Mouse (Mus musculus): ENCODE data around the gene Cnpy3. TPM values are rescaled to one million over a fixed set of nuclear protein-coding genes. Genes with fewer than 3 reads are reported as not detected.

The Cnpy3 gene
- polyA plus RNA-seq, 1 experiment, result 67.1 TPM

DNA sequence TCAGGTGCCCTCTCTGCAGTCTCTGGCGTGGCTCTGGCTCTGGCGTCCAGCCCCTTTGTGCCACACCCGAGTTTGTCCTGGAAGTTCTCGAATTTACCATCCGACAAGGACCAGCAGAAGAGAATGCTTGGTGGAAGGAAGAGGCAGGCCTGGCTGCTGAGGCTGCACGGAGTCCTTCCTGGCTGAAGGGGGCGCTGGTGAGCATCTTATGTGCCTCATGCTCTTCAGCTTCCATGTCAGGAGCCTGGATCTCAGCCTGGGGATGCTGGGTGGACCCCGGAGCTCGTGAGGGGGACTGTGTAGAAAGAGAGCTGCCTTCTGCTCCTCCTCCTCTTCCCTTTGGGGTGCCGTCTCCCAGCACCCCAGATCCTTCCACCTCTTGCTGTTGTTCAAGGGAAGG lies 15.9 kb downstream of the Cnpy3 start:
- no peak overlapping the region for H3K27ac ChIP-seq (ENCODE audit: control insufficient read depth, insufficient read depth, low read length)

GRCm38 (mm10) chr17:46735287-46735686 lies 16.7 kb downstream of the Cnpy3 start:
- H3K4me1 ChIP-seq (replicated peaks; ENCODE audit: control insufficient read depth, insufficient read depth, low read length), result no peaks in the 10 kb centered on the region
- peaks cover 6% of the 10 kb centered on the region; the same call in 1 of the 2 replicates for H3K36me3 ChIP-seq (ENCODE audit: control insufficient read depth, insufficient read depth, low read length)
- WGBS, result 98% methylated on average over 7 of the region's 7 CpGs
- H3K4me3 ChIP-seq (ENCODE audit: control insufficient read depth, insufficient read depth, low read length), result no peak overlapping the region
- no peaks in the 10 kb centered on the region for H3K27me3 ChIP-seq (ENCODE audit: control insufficient read depth, insufficient read depth, low read length)
- no peak for DNase-seq
- TF ChIP-seq CTCF (IDR thresholded peaks at IDR 0.05; ENCODE audit: borderline replicate concordance, control insufficient read depth, extremely low read depth, insufficient read depth, low read length, poor library complexity), result no peak
- TF ChIP-seq POLR2A (IDR thresholded peaks at IDR 0.05; ENCODE audit: control insufficient read depth, extremely low read depth, insufficient read depth, low read length, poor library complexity), result no peak
- no peak overlapping the region for H3K27ac ChIP-seq (ENCODE audit: control insufficient read depth, insufficient read depth, low read length)

More for the DNA sequence above, 15.9 kb downstream of the Cnpy3 start:
- 83% methylated on average over 9 of the region's 10 CpGs for WGBS
- H3K4me3 ChIP-seq (ENCODE audit: control insufficient read depth, insufficient read depth, low read length), result no peak overlapping the region
- H3K4me1 ChIP-seq (replicated peaks; ENCODE audit: control insufficient read depth, insufficient read depth, low read length), result no peaks in the 10 kb centered on the region
- TF ChIP-seq POLR2A (IDR thresholded peaks at IDR 0.05; ENCODE audit: control insufficient read depth, extremely low read depth, insufficient read depth, low read length, poor library complexity) (no peak), CTCF (IDR thresholded peaks at IDR 0.05; ENCODE audit: borderline replicate concordance, control insufficient read depth, extremely low read depth, insufficient read depth, low read length, poor library complexity) (peak; percentile 78)
- DNase-seq, result peak; percentile 57
- H3K36me3 ChIP-seq (ENCODE audit: control insufficient read depth, insufficient read depth, low read length), result peaks cover 6% of the 10 kb centered on the region; the same call in 1 of the 2 replicates
- H3K27me3 ChIP-seq (ENCODE audit: control insufficient read depth, insufficient read depth, low read length), result no peaks in the 10 kb centered on the region

GRCm38 (mm10) chr17:46734055-46734454 lies 18.0 kb downstream of the Cnpy3 start:
- no peak for DNase-seq
- Histone ChIP-seq H3K27ac (ENCODE audit: control insufficient read depth, insufficient read depth, low read length) (no peak overlapping the region), H3K4me3 (ENCODE audit: control insufficient read depth, insufficient read depth, low read length) (no peak overlapping the region), H3K36me3 (ENCODE audit: control insufficient read depth, insufficient read depth, low read length) (peaks cover 6% of the 10 kb centered on the region; the same call in 1 of the 2 replicates), H3K27me3 (ENCODE audit: control insufficient read depth, insufficient read depth, low read length) (no peaks in the 10 kb centered on the region), H3K4me1 (replicated peaks; ENCODE audit: control insufficient read depth, insufficient read depth, low read length) (no peaks in the 10 kb centered on the region)
- no peak for TF ChIP-seq CTCF (IDR thresholded peaks at IDR 0.05; ENCODE audit: borderline replicate concordance, control insufficient read depth, extremely low read depth, insufficient read depth, low read length, poor library complexity)
- TF ChIP-seq POLR2A (IDR thresholded peaks at IDR 0.05; ENCODE audit: control insufficient read depth, extremely low read depth, insufficient read depth, low read length, poor library complexity), result no peak
- WGBS, result 92% methylated on average over 3 of the region's 3 CpGs

- Histone ChIP-seq H3K27ac (ENCODE audit: control insufficient read depth, insufficient read depth, low read length) (no peak within 1 kb of the TSS), H3K27me3 (ENCODE audit: control insufficient read depth, insufficient read depth, low read length) (no peaks in the 10 kb centered on the region), H3K4me1 (replicated peaks; ENCODE audit: control insufficient read depth, insufficient read depth, low read length) (no peaks in the 10 kb centered on the region), H3K4me3 (ENCODE audit: control insufficient read depth, insufficient read depth, low read length) (no peak within 1 kb of the TSS), H3K36me3 (ENCODE audit: control insufficient read depth, insufficient read depth, low read length) (no peaks in the 10 kb centered on the region)
- no peak for TF ChIP-seq POLR2A (IDR thresholded peaks at IDR 0.05; ENCODE audit: control insufficient read depth, extremely low read depth, insufficient read depth, low read length, poor library complexity)
- no peak for TF ChIP-seq CTCF (IDR thresholded peaks at IDR 0.05; ENCODE audit: borderline replicate concordance, control insufficient read depth, extremely low read depth, insufficient read depth, low read length, poor library complexity)
- 65% methylated on average over 24 of the region's 24 CpGs for WGBS
- DNase-seq, result no peak
These were observed 23.1 kb downstream of the Cnpy3 start, which contains the start of gene Gnmt for GRCm38 (mm10) chr17:46728904-46729318. Gene Gnmt (minus strand): TSS chr17:46729168.

GRCm38 (mm10) chr17:46728496-46728895 lies 23.5 kb downstream of the Cnpy3 start:
- Histone ChIP-seq H3K27ac (ENCODE audit: control insufficient read depth, insufficient read depth, low read length) (no peak overlapping the region), H3K27me3 (ENCODE audit: control insufficient read depth, insufficient read depth, low read length) (no peaks in the 10 kb centered on the region), H3K4me3 (ENCODE audit: control insufficient read depth, insufficient read depth, low read length) (no peak overlapping the region), H3K4me1 (replicated peaks; ENCODE audit: control insufficient read depth, insufficient read depth, low read length) (no peaks in the 10 kb centered on the region), H3K36me3 (ENCODE audit: control insufficient read depth, insufficient read depth, low read length) (no peaks in the 10 kb centered on the region)
- no peak for DNase-seq
- 85% methylated on average over 11 of the region's 11 CpGs for WGBS
- TF ChIP-seq POLR2A (IDR thresholded peaks at IDR 0.05; ENCODE audit: control insufficient read depth, extremely low read depth, insufficient read depth, low read length, poor library complexity) (no peak), CTCF (IDR thresholded peaks at IDR 0.05; ENCODE audit: borderline replicate concordance, control insufficient read depth, extremely low read depth, insufficient read depth, low read length, poor library complexity) (no peak)

- no peak for TF ChIP-seq POLR2A (IDR thresholded peaks at IDR 0.05; ENCODE audit: control insufficient read depth, extremely low read depth, insufficient read depth, low read length, poor library complexity)
- no peak for TF ChIP-seq CTCF (IDR thresholded peaks at IDR 0.05; ENCODE audit: borderline replicate concordance, control insufficient read depth, extremely low read depth, insufficient read depth, low read length, poor library complexity)
- Histone ChIP-seq H3K27ac (ENCODE audit: control insufficient read depth, insufficient read depth, low read length) (no peak overlapping the region), H3K36me3 (ENCODE audit: control insufficient read depth, insufficient read depth, low read length) (no peaks in the 10 kb centered on the region)
These were observed 24.0 kb downstream of the Cnpy3 start for GRCm38 (mm10) chr17:46728021-46728420.

GRCm38 (mm10) chr17:46727271-46727670 lies 24.7 kb downstream of the Cnpy3 start:
- Histone ChIP-seq H3K4me1 (replicated peaks; ENCODE audit: control insufficient read depth, insufficient read depth, low read length) (peaks cover 7% of the 10 kb centered on the region; the same call in 1 of the 2 replicates), H3K36me3 (ENCODE audit: control insufficient read depth, insufficient read depth, low read length) (no peaks in the 10 kb centered on the region), H3K27ac (ENCODE audit: control insufficient read depth, insufficient read depth, low read length) (no peak overlapping the region), H3K4me3 (ENCODE audit: control insufficient read depth, insufficient read depth, low read length) (no peak overlapping the region), H3K27me3 (ENCODE audit: control insufficient read depth, insufficient read depth, low read length) (no peaks in the 10 kb centered on the region)
- TF ChIP-seq POLR2A (IDR thresholded peaks at IDR 0.05; ENCODE audit: control insufficient read depth, extremely low read depth, insufficient read depth, low read length, poor library complexity) (no peak), CTCF (IDR thresholded peaks at IDR 0.05; ENCODE audit: borderline replicate concordance, control insufficient read depth, extremely low read depth, insufficient read depth, low read length, poor library complexity) (no peak)
- DNase-seq, result no peak
- 97% methylated on average over 11 of the region's 11 CpGs for WGBS

More at GRCm38 (mm10) chr17:46728021-46728420, 24.0 kb downstream of the Cnpy3 start:
- Histone ChIP-seq H3K4me1 (replicated peaks; ENCODE audit: control insufficient read depth, insufficient read depth, low read length) (peaks cover 2% of the 10 kb centered on the region; the same call in 1 of the 2 replicates), H3K4me3 (ENCODE audit: control insufficient read depth, insufficient read depth, low read length) (no peak overlapping the region), H3K27me3 (ENCODE audit: control insufficient read depth, insufficient read depth, low read length) (no peaks in the 10 kb centered on the region)
- DNase-seq, result peak; percentile 28
- WGBS, result 61% methylated on average over 6 of the region's 6 CpGs

Data from thymus, adult 2 months (tissue).